Mouse (Mus musculus): ENCODE measurements at regions not wholly inside any gene's neighbourhood (a gene's known extent, or its start where the extent isn't known, plus 50 kb on each side); places are given as distances from the start of the nearest gene placed in this dataset.

- no peak for ATAC-seq
- Histone ChIP-seq H3K4me1 (no peaks in the 10 kb centered on the region), H3K9ac (no peak overlapping the region), H3K4me3 (no peak overlapping the region), H3K36me3 (ENCODE audit: poor library complexity, severe bottlenecking) (no peaks in the 10 kb centered on the region), H3K27ac (no peak overlapping the region), H3K9me3 (replicated peaks) (no peaks in the 10 kb centered on the region), H3K27me3 (no peaks in the 10 kb centered on the region), H3K4me2 (no peak overlapping the region)
- 89% methylated on average over 2 of the region's 2 CpGs for WGBS
Measured at GRCm38 (mm10) chr6:148528611-148529010, 84.4 kb upstream of the Tmtc1 start.

- 90% methylated on average over 1 of the region's 1 CpGs for WGBS
- H3K4me3 ChIP-seq = no peak overlapping the region
- no peak overlapping the region for H3K27ac ChIP-seq
- H3K9ac ChIP-seq = no peak overlapping the region
- no peaks in the 10 kb centered on the region for H3K27me3 ChIP-seq
- no peaks in the 10 kb centered on the region for H3K4me1 ChIP-seq
- no peaks in the 10 kb centered on the region for H3K9me3 ChIP-seq (replicated peaks)
- no peak for ATAC-seq
- no peak overlapping the region for H3K4me2 ChIP-seq
- no peaks in the 10 kb centered on the region for H3K36me3 ChIP-seq (ENCODE audit: poor library complexity, severe bottlenecking)
Measured at GRCm38 (mm10) chr6:148522893-148523292, 78.7 kb upstream of the Tmtc1 start.

GRCm38 (mm10) chr6:148517536-148518245 is 73.5 kb upstream of the Tmtc1 start:
- H3K9me3 ChIP-seq (replicated peaks) = no peaks in the 10 kb centered on the region
- H3K4me3 ChIP-seq = no peak overlapping the region
- H3K27me3 ChIP-seq = no peaks in the 10 kb centered on the region
- no peaks in the 10 kb centered on the region for H3K36me3 ChIP-seq (ENCODE audit: poor library complexity, severe bottlenecking)
- H3K4me1 ChIP-seq = no peaks in the 10 kb centered on the region
- ATAC-seq = no peak
- no peak overlapping the region for H3K9ac ChIP-seq
- H3K27ac ChIP-seq = no peak overlapping the region
- WGBS = 69% methylated on average over 2 of the region's 2 CpGs
- H3K4me2 ChIP-seq = no peak overlapping the region

GRCm38 (mm10) chr6:148516654-148517053 is 72.5 kb upstream of the Tmtc1 start:
- Histone ChIP-seq H3K9ac (no peak overlapping the region), H3K4me1 (no peaks in the 10 kb centered on the region), H3K36me3 (ENCODE audit: poor library complexity, severe bottlenecking) (no peaks in the 10 kb centered on the region), H3K4me2 (no peak overlapping the region), H3K27me3 (no peaks in the 10 kb centered on the region), H3K4me3 (no peak overlapping the region), H3K9me3 (replicated peaks) (no peaks in the 10 kb centered on the region), H3K27ac (no peak overlapping the region)
- 70% methylated on average over 4 of the region's 4 CpGs for WGBS
- ATAC-seq = no peak

GRCm38 (mm10) chr6:148515105-148515504 is 70.9 kb upstream of the Tmtc1 start:
- ATAC-seq = no peak
- Histone ChIP-seq H3K27ac (no peak overlapping the region), H3K9me3 (replicated peaks) (no peaks in the 10 kb centered on the region), H3K4me3 (no peak overlapping the region), H3K9ac (no peak overlapping the region), H3K27me3 (no peaks in the 10 kb centered on the region), H3K4me2 (no peak overlapping the region), H3K4me1 (no peaks in the 10 kb centered on the region), H3K36me3 (ENCODE audit: poor library complexity, severe bottlenecking) (no peaks in the 10 kb centered on the region)
- WGBS = 88% methylated on average over 6 of the region's 6 CpGs

GRCm38 (mm10) chr6:148514645-148515044 is 70.5 kb upstream of the Tmtc1 start:
- 79% methylated on average over 1 of the region's 1 CpGs for WGBS
- Histone ChIP-seq H3K9ac (no peak overlapping the region), H3K4me3 (no peak overlapping the region), H3K9me3 (replicated peaks) (no peaks in the 10 kb centered on the region), H3K36me3 (ENCODE audit: poor library complexity, severe bottlenecking) (no peaks in the 10 kb centered on the region), H3K4me1 (no peaks in the 10 kb centered on the region), H3K27ac (no peak overlapping the region), H3K4me2 (no peak overlapping the region), H3K27me3 (no peaks in the 10 kb centered on the region)
- no peak for ATAC-seq

GRCm38 (mm10) chr6:148514124-148514523 is 69.9 kb upstream of the Tmtc1 start:
- Histone ChIP-seq H3K4me2 (no peak overlapping the region), H3K9me3 (replicated peaks) (no peaks in the 10 kb centered on the region), H3K9ac (no peak overlapping the region), H3K27ac (no peak overlapping the region), H3K27me3 (no peaks in the 10 kb centered on the region), H3K4me1 (no peaks in the 10 kb centered on the region), H3K36me3 (ENCODE audit: poor library complexity, severe bottlenecking) (no peaks in the 10 kb centered on the region), H3K4me3 (no peak overlapping the region)
- no peak for ATAC-seq
- WGBS = 78% methylated on average over 6 of the region's 6 CpGs

GRCm38 (mm10) chr6:148513134-148513533 is 68.9 kb upstream of the Tmtc1 start:
- no peak for ATAC-seq
- Histone ChIP-seq H3K27ac (no peak overlapping the region), H3K27me3 (no peaks in the 10 kb centered on the region), H3K9ac (no peak overlapping the region), H3K4me2 (no peak overlapping the region), H3K36me3 (ENCODE audit: poor library complexity, severe bottlenecking) (no peaks in the 10 kb centered on the region), H3K4me1 (no peaks in the 10 kb centered on the region), H3K9me3 (replicated peaks) (no peaks in the 10 kb centered on the region), H3K4me3 (no peak overlapping the region)
- whole genome bisulfite sequencing = 72% methylated on average over 2 of the region's 2 CpGs

GRCm38 (mm10) chr6:148505325-148505724 is 61.1 kb upstream of the Tmtc1 start:
- Histone ChIP-seq H3K4me3 (no peak overlapping the region), H3K36me3 (ENCODE audit: poor library complexity, severe bottlenecking) (no peaks in the 10 kb centered on the region), H3K4me2 (no peak overlapping the region), H3K9ac (no peak overlapping the region), H3K9me3 (replicated peaks) (no peaks in the 10 kb centered on the region), H3K4me1 (0 out of 2 replicates have a peak, but pooled peaks cover 3% of the 10 kb centered on the region), H3K27me3 (no peaks in the 10 kb centered on the region), H3K27ac (no peak overlapping the region)
- ATAC-seq = no peak; the same call in 1 of the 2 replicates
- WGBS = 87% methylated on average over 2 of the region's 2 CpGs

GRCm38 (mm10) chr6:148500251-148501179 is 56.3 kb upstream of the Tmtc1 start:
- no peak for ATAC-seq
- peaks cover 11% of the 10 kb centered on the region for H3K4me1 ChIP-seq
- H3K4me3 ChIP-seq = no peak overlapping the region
- H3K27me3 ChIP-seq = no peaks in the 10 kb centered on the region
- 76% methylated on average over 9 of the region's 9 CpGs for WGBS
- no peak overlapping the region for H3K27ac ChIP-seq
- H3K36me3 ChIP-seq (ENCODE audit: poor library complexity, severe bottlenecking) = no peaks in the 10 kb centered on the region
- no peak overlapping the region for H3K4me2 ChIP-seq
- H3K9ac ChIP-seq = no peak overlapping the region
- H3K9me3 ChIP-seq (replicated peaks) = no peaks in the 10 kb centered on the region
